Mouse (Mus musculus): ENCODE measurements around the gene Olfr1459.

- TF ChIP-seq KAT2A (conservative IDR thresholded peaks at IDR 0.05; ENCODE audit: low read depth, low read length): no peak
- TF ChIP-seq TCF12 (IDR thresholded peaks at IDR 0.05; ENCODE audit: low read depth, low read length): no peak
- no peak for TF ChIP-seq E2F4 (IDR thresholded peaks at IDR 0.05; ENCODE audit: borderline replicate concordance, low read depth, low read length)
- no peak for TF ChIP-seq GATA1 (IDR thresholded peaks at IDR 0.05; ENCODE audit: low read depth, low read length)
Measured at GRCm38 (mm10) chr19:13149449-13149848, at the start of gene Olfr1459.

Measured in MEL (cell line).